Mouse (Mus musculus): ENCODE data around the gene Col4a4. TPM values are rescaled to one million over a fixed set of nuclear protein-coding genes. Genes with fewer than 3 reads are reported as not detected.

The Col4a4 gene
- total RNA-seq (2021), result 1 to 10 TPM; 4.2 to 5.0 TPM
- long read RNA-seq, experiment 1, result 0 reads
- long read RNA-seq, experiment 2, partial matches to known transcripts, result 1 of 2 reads
- long read RNA-seq, experiment 2, other reads (novel, unspliced or antisense), result 1 of 2 reads

- peak; percentile 23 to 31 for DNase-seq (ENCODE audit: low spot score in 2 of 2)
These were observed at the start of gene Col4a4, which contains the start of gene Col4a3 for GRCm38 (mm10) chr1:82586713-82587399. Col4a4 (minus strand) TSS chr1:82586849. Col4a3 (plus strand) TSS chr1:82586921.

- DNase-seq (ENCODE audit: low spot score in 2 of 2), result no peak
These were observed 49.7 kb upstream of the Col4a4 start for GRCm38 (mm10) chr1:82636321-82636720.

GRCm38 (mm10) chr1:82635254-82635620 is 48.6 kb upstream of the Col4a4 start:
- no peak for DNase-seq (ENCODE audit: low spot score in 2 of 2)

GRCm38 (mm10) chr1:82634545-82635253 is 48.0 kb upstream of the Col4a4 start:
- DNase-seq (ENCODE audit: low spot score in 2 of 2), result peak; percentile 54 to 57

- DNase-seq (ENCODE audit: low spot score in 2 of 2), result no peak
These were observed 44.6 kb upstream of the Col4a4 start for GRCm38 (mm10) chr1:82631169-82631792.

- no peak for DNase-seq (ENCODE audit: low spot score in 2 of 2)
These were observed 42.8 kb upstream of the Col4a4 start for GRCm38 (mm10) chr1:82629495-82629894.

- DNase-seq (ENCODE audit: low spot score in 2 of 2), result no peak
These were observed 41.0 kb upstream of the Col4a4 start for GRCm38 (mm10) chr1:82627652-82628051.

GRCm38 (mm10) chr1:82625474-82625873 is 38.8 kb upstream of the Col4a4 start:
- no peak for DNase-seq (ENCODE audit: low spot score in 2 of 2)

- no peak for DNase-seq (ENCODE audit: low spot score in 2 of 2)
These were observed 38.3 kb upstream of the Col4a4 start for GRCm38 (mm10) chr1:82624934-82625333.

GRCm38 (mm10) chr1:82619981-82620380 is 33.3 kb upstream of the Col4a4 start:
- DNase-seq (ENCODE audit: low spot score in 2 of 2), result no peak

GRCm38 (mm10) chr1:82618592-82618991 is 31.9 kb upstream of the Col4a4 start:
- no peak for DNase-seq (ENCODE audit: low spot score in 2 of 2)

- no peak for DNase-seq (ENCODE audit: low spot score in 2 of 2)
These were observed 31.4 kb upstream of the Col4a4 start for GRCm38 (mm10) chr1:82618001-82618400.

- DNase-seq (ENCODE audit: low spot score in 2 of 2), result no peak
These were observed 25.5 kb upstream of the Col4a4 start for GRCm38 (mm10) chr1:82612061-82612660.

- no peak for DNase-seq (ENCODE audit: low spot score in 2 of 2)
These were observed 22.1 kb upstream of the Col4a4 start for GRCm38 (mm10) chr1:82608646-82609262.

GRCm38 (mm10) chr1:82605856-82606255 is 19.2 kb upstream of the Col4a4 start:
- DNase-seq (ENCODE audit: low spot score in 2 of 2), result no peak

GRCm38 (mm10) chr1:82605347-82605746 is 18.7 kb upstream of the Col4a4 start:
- no peak for DNase-seq (ENCODE audit: low spot score in 2 of 2)

GRCm38 (mm10) chr1:82603198-82603950 is 16.7 kb upstream of the Col4a4 start:
- no peak for DNase-seq (ENCODE audit: low spot score in 2 of 2)

GRCm38 (mm10) chr1:82596864-82597596 is 10.4 kb upstream of the Col4a4 start:
- peak; percentile 41 to 45 for DNase-seq (ENCODE audit: low spot score in 2 of 2)

- no peak for DNase-seq (ENCODE audit: low spot score in 2 of 2)
These were observed 3.6 kb upstream of the Col4a4 start for GRCm38 (mm10) chr1:82590266-82590665.

GRCm38 (mm10) chr1:82585981-82586380 is 668 bp downstream of the Col4a4 start:
- DNase-seq (ENCODE audit: low spot score in 2 of 2), result no peak

Measured in adrenal gland, adult 18-20 months (tissue).